Mouse (Mus musculus) cerebellum, adult 11-12 months (tissue): ENCODE data around the gene Zfp296.

Source experiments
- DNase-seq: peaks from one replicate; pipeline ENCODE4 v3.0.0; 2022

Zfp296 gene

GRCm38 (mm10) chr7:19609641-19610332 is 32.7 kb downstream of the Zfp296 start:
- DNase-seq: no peak

DNA sequence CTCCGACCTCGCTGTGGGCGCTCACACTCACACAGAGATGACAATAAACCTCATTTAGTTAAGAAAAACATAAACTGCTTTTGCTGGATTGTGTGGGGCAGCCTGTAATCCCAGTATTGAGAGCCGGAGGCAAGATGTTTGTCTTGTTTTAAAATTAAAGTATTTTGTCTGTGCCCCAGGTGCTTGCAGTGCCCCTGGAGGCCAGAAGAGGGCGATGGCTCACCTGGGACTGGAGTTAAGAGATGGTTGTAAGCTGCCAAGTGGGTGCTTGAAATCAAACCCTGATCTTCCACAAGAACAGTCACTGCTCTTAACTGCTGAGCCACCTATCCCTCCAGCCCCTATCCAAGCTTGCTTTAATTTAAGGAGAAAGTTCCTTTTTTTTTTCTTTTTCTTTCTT is 33.9 kb downstream of the Zfp296 start:
- DNase-seq: no peak

DNA sequence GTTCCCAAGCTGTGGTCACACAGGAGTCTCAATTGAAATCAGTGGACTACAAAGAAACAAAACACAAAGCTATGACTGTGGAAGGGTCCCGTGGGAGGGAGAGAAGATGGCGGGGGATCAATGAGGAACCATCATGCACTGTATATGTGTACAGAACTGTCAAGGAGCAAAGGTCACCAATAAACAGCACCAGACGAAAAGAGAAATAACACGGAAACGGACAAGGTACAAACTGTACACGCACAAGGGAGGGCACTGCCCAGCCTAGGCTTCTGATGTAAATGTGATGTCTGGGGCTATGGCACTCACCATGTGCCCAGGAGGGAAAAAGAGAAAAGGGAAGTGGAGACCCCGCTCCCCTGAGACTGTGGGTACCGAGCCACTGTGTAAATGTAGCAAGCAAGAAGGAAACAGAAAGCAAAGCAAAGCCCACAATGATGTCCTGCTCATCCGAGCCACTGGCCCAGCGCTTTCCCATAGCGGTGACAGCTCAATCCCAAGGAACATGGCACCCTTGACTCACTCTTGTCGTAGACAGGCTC is 38.0 kb downstream of the Zfp296 start:
- no peak for DNase-seq

- DNase-seq: peak; percentile 66
Measured at GRCm38 (mm10) chr7:19619004-19619801, 42.1 kb downstream of the Zfp296 start.

DNA sequence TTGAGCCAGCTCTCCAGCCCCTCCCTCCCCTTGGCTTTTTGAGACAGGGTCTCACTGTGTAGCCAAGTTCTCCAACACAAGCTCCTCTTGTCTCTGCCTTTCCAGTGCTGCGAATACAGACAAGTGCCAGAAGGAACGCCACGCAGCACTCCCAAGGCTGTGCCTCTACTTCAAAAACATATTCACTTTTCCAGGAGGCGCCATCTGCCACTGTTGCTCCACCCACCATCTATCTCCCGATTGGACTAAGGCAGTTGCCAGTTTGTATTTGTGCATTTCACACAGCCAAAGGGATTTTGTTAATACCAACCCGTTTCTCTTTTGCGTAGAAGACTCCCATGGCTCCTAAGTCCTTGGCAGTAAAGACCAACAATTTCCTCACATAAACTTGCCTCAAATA is 43.7 kb downstream of the Zfp296 start:
- no peak for DNase-seq

DNA sequence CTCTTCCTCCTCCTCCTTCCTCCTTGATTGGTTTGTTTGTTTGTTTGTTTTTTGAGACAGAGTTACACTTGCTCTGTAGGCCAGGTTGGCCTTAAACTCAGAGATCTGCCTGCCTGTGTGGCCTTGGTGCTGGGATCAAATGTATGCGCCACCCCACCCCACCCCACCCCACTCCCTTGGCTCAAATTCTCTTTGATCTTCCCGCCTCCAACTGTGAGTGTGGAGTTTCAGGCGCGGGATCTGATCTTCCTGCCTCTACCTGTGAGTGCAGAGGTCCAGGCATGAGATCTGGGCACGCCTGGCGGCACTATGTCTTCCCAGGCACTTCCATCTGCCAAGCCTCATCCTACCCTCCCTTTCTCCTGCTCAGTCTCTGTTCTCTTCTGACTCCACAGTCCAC is 45.2 kb downstream of the Zfp296 start:
- DNase-seq: no peak

DNA sequence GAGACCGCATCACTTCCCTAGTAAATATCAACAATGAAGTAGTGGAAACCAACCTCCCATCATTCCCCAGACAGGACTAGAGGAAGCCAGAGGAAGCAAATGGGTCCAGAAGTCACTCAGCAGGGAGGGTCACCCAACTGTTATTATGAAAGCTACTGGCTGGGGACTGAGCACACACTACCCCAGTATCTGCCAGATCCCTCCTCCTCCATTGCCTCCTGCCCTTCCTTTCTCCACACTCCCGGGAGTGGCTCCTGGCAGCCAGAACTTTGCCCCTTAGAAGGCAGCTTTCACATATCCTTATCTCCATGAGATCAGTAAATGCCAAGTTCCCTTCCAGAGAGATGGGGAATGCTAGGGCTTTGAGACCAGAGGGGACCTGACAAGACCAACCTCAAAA is 46.3 kb downstream of the Zfp296 start:
- DNase-seq: no peak

DNA sequence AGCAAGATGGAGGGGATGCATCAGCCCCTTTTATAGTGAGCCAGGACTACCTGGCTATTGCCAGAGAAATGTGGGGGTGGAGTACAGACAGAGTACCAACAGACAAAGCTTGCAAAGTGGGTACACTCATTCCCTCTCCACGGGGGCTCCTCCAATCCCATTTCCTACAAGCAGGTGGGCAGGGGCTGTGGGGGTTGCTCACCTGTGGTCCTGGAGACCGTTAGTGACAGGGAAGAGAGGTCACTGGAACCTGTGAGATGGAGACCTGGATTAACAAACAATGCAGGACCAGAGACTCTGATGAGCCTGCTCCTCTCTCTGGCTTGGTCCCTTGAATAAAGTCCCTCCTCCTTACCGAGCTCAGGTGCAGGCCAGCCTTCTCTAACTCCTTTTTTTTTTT is 50.6 kb downstream of the Zfp296 start:
- no peak for DNase-seq

DNA sequence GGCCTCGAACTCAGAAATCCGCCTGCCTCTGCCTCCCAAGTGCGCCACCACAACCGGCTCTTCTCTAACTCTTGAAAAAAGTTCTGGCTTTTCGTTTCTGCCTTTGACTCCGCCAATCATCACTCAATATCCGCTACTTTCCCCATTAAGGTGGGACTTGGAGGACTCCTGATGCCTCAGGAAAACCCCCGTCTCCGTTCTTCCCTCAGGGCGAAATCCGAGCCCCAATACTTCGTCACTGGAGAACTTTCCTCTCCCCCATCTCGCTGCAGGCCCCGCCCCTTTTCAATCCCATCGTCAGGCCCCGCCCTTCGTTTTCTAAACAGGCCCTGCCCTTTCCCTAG is 51.1 kb downstream of the Zfp296 start:
- no peak for DNase-seq

DNA sequence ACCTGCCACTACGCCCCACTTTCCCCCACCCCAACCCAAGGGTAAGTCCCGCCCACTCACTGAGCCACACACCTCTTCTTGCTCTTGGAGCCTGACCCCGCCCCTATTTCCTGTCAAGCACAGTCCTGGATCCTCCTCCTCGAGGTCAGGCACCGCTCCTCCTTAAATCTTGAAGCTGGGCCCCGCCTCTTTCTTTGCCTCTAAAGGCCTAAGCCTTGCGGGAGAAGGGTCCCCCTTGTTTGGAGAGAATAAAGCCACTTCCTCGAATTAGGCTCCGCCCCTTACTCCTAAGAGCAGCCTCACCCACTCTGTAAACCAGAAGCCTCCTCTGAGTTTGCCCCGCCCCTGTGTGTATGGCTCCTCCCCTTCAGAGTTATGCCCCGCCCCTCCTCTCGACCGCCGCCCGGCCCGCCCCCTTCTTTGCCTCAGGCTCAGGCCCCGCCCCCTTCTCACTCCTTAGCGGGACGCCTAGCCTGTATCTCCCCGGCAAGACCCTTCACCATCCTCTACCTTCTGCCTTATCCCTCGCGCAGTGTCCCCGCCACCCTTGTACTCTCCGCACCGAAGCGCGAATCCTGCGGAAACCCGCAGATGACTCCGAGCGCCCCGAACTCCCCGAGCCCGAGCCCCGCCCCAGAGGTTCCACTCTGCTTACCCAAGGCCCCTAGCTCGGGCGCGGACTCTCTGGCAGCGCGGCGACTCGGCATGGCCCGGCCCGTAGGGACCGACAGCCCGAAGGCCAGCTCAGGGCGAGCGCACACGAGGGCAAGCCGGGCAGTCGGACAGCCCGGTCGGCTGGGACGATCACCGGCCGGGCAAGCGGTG is 51.7 kb downstream of the Zfp296 start:
- peak; percentile 86 for DNase-seq

- DNase-seq: peak; percentile 84
Measured at GRCm38 (mm10) chr7:19629361-19629734, 52.3 kb downstream of the Zfp296 start, which contains the start of gene Relb. Gene Relb, minus strand, starts transcription at chr7:19629438.
